Mouse (Mus musculus) layer of hippocampus, postnatal 10 days (tissue): ENCODE measurements around the gene Gse1. TPM values are rescaled to one million over a fixed set of nuclear protein-coding genes. Genes with fewer than 3 reads are reported as not detected.

Source experiments
- DNase-seq, 2 experiments: peaks; one replicate each; pipeline ENCODE4 v3.0.0; 2021; ENCODE audit warnings: low spot score in 2 of 2
- long read RNA-seq: library from polyadenylated mRNA; stranded (forward); transcript quantifications from one replicate; pipeline ENCODE4 v2.0.0, GENCODE M21; 2023
- total RNA-seq, 2 experiments: library from RNA; stranded (reverse); gene quantifications; 2 replicates each; pipeline ENCODE4 v1.2.3; 2021

The Gse1 gene
- total RNA-seq, result 10 to 100 TPM; 65.0 to 79.3 TPM
- long read RNA-seq, partial matches to known transcripts, result 1 of 13 reads
- long read RNA-seq, other reads (novel, unspliced or antisense), result 12 of 13 reads

DNA sequence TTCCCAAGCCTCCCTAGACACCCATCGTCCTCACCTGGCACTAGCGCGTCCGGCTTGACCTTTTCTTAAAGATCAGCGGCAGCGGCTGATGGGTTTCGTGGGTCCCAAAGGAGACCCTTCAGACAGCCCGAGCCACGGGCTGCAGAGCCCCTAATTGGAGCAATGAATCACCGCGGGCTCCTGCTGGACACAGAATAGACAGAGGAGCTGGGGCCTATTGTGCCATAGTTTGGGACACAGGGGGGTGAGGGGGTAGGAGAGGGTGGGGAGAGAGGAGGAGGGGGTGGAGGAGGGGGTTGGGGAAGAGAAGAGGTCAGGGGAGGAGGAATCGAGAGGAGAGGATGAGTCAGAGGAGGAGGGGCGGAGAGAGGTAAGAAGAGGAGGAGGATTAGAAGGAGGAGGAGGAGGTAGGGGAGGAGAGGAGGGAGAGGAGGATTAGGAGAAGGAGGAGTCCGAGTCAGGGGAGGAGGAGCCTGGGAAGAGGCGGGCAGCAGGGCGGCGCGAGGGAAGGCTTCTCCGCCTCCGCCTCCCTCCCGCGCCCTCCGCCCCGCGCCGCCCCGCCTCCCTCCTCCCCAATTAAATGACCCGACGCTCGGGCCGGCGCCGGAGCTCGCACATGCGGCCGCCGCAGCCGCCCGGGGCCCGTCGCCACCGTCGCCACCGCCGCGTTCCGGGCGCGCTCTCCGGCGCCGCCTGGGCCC lies at the start of gene Gse1:
Gene Gse1, plus strand, starts transcription at position 566 of the 701 bp plus-strand sequence.
- DNase-seq, result peak; percentile 54 to 70

DNA sequence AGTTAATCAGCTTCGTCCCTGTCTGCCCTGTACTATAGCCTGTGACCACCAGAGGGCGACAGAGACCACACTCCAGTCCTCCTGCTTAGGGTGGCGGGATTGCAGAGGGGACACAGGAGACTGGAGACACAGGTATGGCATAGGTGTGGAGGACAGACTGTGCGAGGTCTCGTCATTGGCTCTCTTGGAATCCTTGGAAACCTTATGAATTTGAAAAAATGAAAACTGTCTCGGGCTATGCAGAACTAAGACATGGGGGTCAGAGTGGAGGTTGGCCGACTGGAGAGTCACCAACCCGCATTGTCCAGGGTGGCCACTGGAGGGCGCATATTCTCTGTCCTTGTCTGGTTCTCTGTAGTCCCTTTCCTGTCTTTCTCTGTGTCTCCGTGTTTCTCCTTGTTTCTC lies 49.2 kb upstream of the Gse1 start:
- DNase-seq, result peak; percentile 98

- no peak for DNase-seq
Measured at GRCm38 (mm10) chr8:120180445-120180970, 47.7 kb upstream of the Gse1 start.

GRCm38 (mm10) chr8:120181274-120181673 lies 47.0 kb upstream of the Gse1 start:
- DNase-seq, result no peak

DNA sequence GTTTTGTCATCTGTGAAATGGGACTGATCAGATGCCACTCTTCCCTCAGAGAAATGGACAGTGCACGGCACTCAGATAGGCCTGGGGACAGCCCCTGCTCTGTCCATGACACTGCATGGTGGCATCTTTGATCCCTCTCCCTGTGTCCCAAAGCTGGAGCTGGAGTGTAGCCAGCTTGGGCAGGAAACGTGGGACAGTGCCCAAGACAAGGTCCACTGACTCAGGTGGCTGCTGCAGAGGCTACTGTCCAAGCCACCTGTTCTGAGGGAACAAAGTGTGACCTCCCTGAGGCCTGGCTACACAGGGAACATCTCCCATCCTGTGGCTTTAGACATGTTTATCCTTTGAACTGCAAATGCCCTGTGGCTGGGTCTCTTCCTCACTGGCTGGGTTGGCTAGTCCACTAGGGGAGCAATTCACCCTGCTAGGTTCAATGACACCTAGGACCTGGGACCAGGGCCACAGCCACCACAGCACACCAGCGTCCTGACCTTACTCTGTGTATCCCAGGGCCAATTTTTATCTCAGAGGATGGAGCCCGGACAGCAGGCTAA lies 46.3 kb upstream of the Gse1 start:
- DNase-seq, result no peak

DNA sequence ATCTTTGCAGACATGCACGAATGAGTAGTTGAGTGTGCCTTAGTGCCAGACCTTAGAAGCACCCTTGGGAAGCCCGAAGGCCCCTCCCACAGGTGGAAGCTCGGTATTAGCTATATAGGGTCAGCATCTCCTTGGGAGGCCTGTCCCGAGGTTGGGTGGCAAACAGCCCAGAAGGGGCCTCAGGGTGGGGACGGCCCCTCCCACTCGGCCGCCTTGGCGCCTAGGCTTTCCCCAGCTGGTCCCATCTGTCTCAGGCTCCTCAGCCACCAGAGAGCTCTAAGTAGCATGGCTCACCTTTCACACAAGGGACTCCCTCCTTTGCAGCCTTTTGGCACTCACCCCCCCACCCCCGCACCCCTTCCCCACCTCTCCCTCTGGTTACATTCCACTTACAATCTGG lies 43.9 kb upstream of the Gse1 start:
- DNase-seq, result peak in 1 of 2 experiments; percentile 25

GRCm38 (mm10) chr8:120184850-120185792 lies 43.1 kb upstream of the Gse1 start:
- DNase-seq, result peak in 1 of 2 experiments; percentile 47

GRCm38 (mm10) chr8:120186454-120186853 lies 41.8 kb upstream of the Gse1 start:
- DNase-seq, result peak in 1 of 2 experiments; percentile 49

DNA sequence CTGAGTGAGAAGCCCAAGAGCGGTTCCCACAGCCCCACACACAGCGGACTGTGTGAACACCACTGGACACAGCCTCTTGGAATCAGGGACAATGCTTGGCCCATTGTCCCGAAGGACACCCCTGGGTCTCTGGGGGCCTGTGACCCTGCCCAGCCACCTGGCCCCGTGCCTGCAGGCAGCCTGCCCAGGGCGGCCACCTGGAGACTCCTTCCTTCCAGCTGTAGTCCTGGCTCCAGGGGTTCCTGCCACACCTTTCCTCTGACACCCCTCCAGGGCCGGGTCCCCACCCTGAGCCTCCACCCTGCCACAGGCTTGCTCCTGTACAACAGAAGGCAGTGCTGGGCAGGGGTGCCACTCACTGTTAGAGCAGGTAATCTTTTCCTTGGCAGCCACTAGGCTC lies 39.7 kb upstream of the Gse1 start:
- no peak for DNase-seq

GRCm38 (mm10) chr8:120189440-120189839 lies 38.8 kb upstream of the Gse1 start:
- no peak for DNase-seq

GRCm38 (mm10) chr8:120190107-120190809 lies 38.0 kb upstream of the Gse1 start:
- no peak for DNase-seq

DNA sequence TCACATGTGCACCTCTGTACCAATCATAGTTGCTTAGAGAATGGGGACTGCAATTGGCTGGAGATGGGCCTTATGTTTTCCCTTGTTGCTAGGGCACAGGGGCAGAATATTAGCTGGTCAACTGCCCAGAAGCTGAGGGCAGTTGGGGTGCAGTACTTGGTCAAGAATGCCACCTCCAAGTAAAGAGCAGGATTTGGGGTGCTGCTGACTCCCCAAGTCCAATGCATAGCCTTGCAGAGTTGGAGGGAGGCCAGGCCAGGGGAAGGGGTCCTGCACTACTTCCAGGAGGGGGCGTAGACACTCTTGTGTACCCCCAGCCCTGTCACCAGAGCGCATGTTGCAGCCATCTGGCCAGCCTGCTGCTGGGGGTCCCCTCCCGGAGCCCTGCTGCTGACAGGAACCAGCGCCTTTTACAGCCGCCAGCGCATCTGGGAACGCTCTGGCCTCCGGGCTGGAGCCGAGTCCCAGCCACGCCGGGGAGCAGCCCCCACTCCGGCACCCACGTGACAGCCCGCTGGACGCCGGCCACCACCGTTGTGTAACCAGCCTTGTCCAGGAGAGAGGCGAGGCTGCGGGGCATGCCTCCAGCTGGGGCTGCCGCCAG lies 37.3 kb upstream of the Gse1 start:
- DNase-seq, result peak; percentile 86 to 91

DNA sequence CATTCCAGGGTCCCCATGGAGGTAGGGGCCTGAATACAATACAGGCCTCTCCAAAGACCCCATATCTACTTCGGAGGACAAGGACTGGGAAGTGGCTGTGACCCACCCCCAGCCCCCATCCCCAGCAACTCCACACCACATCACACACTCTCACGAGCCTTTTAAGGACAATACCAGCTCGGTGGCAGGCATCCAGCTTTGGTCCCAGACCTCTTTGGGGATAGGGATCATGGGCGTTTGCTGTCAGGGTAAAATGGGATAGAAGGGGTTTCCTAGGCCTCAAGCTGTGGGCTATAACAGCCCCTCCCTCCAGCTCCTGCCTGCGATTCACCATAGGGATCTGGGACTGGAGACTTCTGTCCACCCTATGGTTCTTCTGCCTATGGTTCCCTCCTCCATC lies 36.6 kb upstream of the Gse1 start:
- DNase-seq, result no peak

DNA sequence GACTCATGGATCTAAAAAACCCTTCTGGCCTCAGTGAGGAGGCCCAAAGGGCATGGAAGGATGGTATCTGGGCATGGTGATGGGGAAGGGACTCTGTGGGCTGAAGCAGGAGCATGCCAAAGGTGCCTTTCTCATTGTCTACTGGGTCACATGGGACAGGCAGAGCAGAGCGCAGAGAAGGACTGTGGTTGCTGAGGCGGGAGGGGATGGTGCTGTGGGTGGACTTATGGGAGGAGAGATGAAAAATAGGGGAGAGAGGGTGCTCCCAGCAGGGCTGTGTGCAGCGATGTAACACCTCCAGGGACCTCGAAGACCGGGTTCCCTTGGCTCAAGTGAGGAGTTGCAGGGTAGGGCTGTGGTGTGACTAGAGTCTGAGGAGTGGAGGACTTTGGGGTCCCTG lies 36.1 kb upstream of the Gse1 start:
- no peak for DNase-seq

DNA sequence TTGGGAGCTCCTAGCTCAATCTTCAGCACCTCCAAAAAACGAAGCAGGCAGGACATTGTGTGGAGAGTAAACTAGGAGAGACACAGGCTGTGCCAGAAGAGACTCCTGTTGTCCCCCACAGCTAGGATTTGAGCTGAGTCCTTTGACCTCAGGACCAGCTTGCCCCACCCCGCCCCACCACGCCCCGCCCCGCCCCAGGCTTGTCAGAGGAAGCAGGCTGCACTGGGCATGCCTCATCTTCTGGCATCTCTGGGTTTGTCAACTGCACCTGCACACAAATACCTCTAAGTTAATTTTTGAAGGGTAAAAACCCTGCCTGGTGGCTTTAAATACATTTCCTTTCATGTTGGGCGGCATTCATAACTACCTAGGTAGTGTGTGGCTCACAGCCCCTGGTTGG lies 26.9 kb upstream of the Gse1 start:
- no peak for DNase-seq

GRCm38 (mm10) chr8:120202546-120202945 lies 25.7 kb upstream of the Gse1 start:
- no peak for DNase-seq

DNA sequence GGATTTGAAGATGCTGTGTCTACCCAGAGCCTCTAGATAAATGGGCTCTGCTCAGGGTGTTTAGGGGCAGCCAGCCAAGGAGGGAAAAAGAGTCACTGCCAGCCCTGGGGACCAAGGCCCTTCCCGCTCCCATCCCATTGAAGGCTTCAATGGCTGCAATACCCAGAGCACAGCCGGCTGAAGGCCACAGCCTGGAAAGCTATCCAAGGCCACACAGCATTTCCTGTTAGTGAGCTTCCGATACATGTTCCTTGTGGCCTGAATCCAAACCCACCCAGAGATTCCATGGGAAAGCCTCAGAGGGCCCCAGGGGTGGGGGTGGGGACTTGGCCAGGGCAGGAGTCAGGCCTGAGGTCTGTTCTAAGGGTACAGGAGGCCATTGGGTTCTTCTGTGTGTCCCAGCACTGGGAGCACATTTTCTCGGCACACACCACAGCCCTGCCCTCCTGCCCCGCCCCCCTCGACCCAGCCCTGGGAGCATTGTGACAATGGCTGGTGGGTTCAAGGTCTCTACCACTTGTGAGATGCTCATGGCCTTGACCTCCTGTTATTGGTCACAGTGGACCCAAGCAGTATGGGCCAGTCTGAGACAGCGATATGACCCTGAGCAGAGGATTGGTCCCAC lies 23.4 kb upstream of the Gse1 start:
- DNase-seq, result no peak

DNA sequence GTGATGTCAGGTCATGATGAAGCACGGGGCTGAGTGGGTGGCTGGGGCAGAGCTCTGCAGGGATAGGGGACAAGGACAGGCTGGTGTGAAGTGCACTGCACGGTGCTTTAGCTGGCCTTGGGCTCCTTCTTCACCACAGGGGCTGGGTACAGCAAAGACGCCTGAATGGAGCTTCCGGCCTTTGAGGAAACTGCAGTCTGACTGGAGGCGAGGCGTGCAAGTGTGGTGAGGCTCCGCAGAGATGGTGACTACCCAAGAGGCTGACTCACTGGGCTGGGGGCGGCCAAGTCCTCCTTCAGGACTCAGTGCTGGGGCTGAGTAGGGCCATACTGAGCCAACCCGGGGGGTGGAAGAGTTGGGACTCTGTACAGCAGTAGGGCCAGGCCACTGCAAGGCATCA lies 22.3 kb upstream of the Gse1 start:
- no peak for DNase-seq

DNA sequence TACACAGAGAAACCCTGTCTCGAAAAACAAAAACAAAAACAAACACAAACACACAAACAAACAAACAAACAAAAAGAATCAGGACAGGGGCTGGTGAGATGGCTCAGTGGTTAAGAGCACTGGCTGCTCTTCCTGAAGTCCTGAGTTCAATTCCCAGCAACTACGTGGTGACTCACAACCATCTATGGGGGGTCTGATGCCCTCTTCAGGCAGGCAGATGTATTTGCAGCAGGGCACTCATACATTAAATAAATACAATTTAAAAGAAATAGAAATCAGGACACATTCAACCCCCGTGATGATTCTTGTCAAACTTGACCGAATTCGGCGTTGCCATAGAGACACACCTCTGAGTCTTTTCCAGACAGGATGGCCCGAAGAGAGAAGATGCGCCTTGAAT lies 20.9 kb upstream of the Gse1 start:
- no peak for DNase-seq

DNA sequence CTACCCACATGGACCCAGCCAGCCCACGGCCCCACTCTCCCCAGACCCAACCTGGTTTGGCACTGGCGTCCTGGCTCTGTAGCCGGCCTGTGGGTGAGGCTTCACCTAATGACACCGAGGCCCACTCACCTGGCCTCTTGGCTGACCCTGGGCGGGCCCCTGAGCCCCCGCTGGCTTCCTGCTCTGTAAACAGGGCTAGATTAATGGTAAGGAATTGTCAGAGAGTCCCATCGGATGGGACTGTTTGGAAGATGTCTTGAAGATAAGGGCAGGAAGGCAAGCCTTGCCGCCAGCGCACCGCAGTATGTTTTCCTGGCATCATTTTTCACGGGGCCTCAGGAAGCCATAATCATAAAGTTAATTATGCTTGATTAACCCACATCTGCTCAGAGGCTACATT lies 20.1 kb upstream of the Gse1 start:
- no peak for DNase-seq
